Mouse (Mus musculus) heart, embryonic 13.5 days (tissue): ENCODE measurements around the gene Rpain. TPM values are rescaled to one million over a fixed set of nuclear protein-coding genes. Genes with fewer than 3 reads are reported as not detected.

Experiments
- ATAC-seq: fragments of 200-750 bp; cut with Nextera tagmentation; 2 replicates; pipeline ENCODE4 v1.8.0; 2017; ENCODE audit warnings: moderate TSS enrichment; ENCODE audit not compliant: insufficient number of reproducible peaks, low FRiP score, low TSS enrichment; ENCODE audit errors: extremely low read depth
- H3K27ac ChIP-seq: fragments of 300-500 bp; sonication (generic); replicated peaks from 2 replicates; pipeline ENCODE4 v1.5.1; 2015; ENCODE audit warnings: moderate library complexity, mild to moderate bottlenecking, inconsistent platforms
- H3K27me3 ChIP-seq: fragments of 300-500 bp; sonication (generic); replicated peaks from 2 replicates; pipeline ENCODE4 v1.6.1; 2015; ENCODE audit warnings: mild to moderate bottlenecking, inconsistent platforms
- H3K36me3 ChIP-seq: fragments of 300-500 bp; sonication (generic); 2 replicates; pipeline ENCODE4 v1.6.1; 2015; ENCODE audit warnings: mild to moderate bottlenecking, inconsistent platforms
- H3K4me1 ChIP-seq: fragments of 300-500 bp; sonication (generic); 2 replicates; pipeline ENCODE4 v1.6.1; 2015; ENCODE audit warnings: inconsistent platforms
- H3K4me2 ChIP-seq: fragments of 300-500 bp; sonication (generic); 2 replicates; pipeline ENCODE4 v1.6.1; 2015; ENCODE audit warnings: inconsistent platforms, mild to moderate bottlenecking, moderate library complexity
- H3K4me3 ChIP-seq: fragments of 300-500 bp; sonication (generic); 2 replicates; pipeline ENCODE4 v1.5.1; 2015; ENCODE audit warnings: moderate library complexity, mild to moderate bottlenecking, inconsistent platforms
- H3K9ac ChIP-seq: fragments of 300-500 bp; sonication (generic); 2 replicates; pipeline ENCODE4 v1.6.1; 2015; ENCODE audit warnings: inconsistent platforms, mild to moderate bottlenecking, moderate library complexity
- H3K9me3 ChIP-seq: fragments of 300-500 bp; sonication (generic); 2 replicates; pipeline ENCODE4 v1.6.1; 2016; ENCODE audit warnings: inconsistent platforms
- WGBS: fragments of 180-500 bp; shearing (Covaris S2); methylation state at CpG from one replicate; pipeline ENCODE4 v1.1.7; 2015; ENCODE audit warnings: mixed read lengths; 5-methylcytosine and 5-hydroxymethylcytosine counted together
- polyA plus RNA-seq: library from polyadenylated mRNA; unstranded; fragments of >200 nt; fragmentation: Nextera tagmentation; extraction: Ambion mirVana; gene quantifications from 2 replicates; pipeline ENCODE4 v1.2.1, GENCODE M21; 2015

Gene Rpain
- polyA plus RNA-seq, 1 experiment from 2014 or later: 46.6 TPM

DNA sequence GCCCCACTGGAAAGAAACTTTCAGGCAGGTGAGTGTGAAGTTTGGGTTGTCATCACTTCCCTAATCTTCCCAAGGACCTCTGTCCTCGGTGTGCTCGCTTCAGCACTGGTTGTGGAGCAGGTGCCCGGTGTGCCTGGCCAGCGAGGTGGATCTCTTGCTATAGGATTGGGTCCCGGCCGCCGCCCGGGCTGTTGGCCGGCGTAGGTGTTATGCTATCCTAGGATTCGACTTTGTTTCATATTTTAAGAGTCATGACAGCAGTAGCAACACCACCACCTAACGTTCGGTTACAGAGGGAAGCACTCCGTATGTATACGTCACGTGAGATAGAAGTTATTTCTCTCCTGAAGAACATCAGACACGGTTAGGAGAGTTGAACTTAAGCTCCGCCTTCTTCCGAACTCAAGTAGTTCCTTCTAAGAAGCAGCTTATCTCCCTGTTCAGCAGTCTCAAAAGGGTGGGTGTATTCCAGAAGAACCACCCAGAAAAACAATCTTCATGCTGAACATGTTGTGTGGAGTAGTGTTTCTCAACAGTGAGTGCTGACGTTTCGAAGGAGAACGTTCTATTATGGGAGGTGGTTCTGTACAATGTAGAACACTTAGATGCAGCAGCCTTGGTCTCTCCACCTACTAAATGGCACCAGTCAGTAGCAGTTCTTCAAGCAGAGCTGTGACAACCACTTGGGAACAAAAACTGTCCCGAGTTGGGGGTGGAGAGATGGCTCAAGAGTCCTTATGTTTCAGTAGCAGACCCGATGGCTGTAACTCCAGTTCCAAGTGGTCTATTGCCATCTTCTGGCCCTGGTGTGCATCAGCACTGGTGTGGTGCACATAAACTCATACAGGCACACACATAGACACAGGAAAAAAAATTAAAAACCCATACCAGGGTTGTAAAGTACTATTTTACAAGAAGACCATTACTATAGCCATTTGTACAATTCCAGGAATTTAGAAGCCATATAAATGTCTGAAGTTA lies 837 bp downstream of the Rpain start:
- WGBS: 15% methylated on average over 24 of the region's 24 CpGs
- peak overlapping the region; percentile 95 for H3K4me2 ChIP-seq
- peaks cover 55% of the 10 kb centered on the region for H3K36me3 ChIP-seq
- H3K27me3 ChIP-seq: no peaks in the 10 kb centered on the region
- peaks cover 19% of the 10 kb centered on the region for H3K4me1 ChIP-seq
- peak overlapping the region; percentile 92 for H3K27ac ChIP-seq
- H3K4me3 ChIP-seq: peak overlapping the region; percentile 93
- H3K9me3 ChIP-seq: no peaks in the 10 kb centered on the region
- ATAC-seq: peak; percentile 14; the same call in 1 of the 2 replicates
- peak overlapping the region; percentile 95 for H3K9ac ChIP-seq

DNA sequence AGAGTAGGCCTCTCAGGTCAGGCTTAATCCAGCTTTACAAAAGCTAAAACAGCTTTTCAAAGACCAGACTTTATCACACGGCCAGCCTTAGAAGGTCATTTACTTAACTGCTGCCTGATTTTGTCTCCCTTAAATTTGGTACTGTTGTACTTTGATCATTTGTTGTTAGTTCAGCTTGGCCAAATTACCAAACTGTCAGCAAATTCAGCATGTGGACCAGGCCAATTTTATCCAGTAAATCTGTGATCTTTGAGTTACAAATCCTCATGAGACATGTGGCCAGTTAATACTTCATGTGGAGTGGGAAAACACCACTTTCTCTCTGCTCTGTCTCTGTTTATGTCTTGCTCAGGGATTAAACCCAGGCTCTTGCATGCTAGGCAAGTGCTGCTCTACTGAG lies 2.6 kb downstream of the Rpain start:
- ATAC-seq: no peak
- Histone ChIP-seq H3K4me1 (peaks cover 17% of the 10 kb centered on the region), H3K9me3 (no peaks in the 10 kb centered on the region), H3K27me3 (no peaks in the 10 kb centered on the region), H3K4me3 (no peak overlapping the region), H3K36me3 (peaks cover 60% of the 10 kb centered on the region), H3K27ac (no peak overlapping the region), H3K9ac (no peak overlapping the region; the same call in 1 of the 2 replicates), H3K4me2 (no peak overlapping the region)
- 54% methylated on average over 1 of the region's 1 CpGs for WGBS

DNA sequence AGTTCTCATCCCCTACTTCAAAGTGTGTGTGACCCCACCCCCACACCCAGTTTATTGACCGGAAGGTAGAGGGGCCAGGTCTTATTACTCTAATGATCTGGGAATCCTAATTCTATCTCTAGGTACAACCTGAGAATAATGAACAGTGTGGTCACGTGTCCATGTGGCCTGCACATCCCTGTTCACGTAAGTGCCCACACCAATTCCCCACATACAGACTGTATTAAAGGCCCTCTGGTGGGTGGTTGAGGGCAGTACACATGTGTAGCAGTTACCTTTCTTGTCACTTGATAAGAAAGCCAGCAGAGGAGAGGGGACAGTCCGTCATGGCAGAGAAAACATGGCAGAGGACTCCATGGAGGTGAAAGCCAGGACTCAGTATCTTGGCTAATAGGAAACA lies 3.9 kb downstream of the Rpain start:
- WGBS: 72% methylated on average over 4 of the region's 4 CpGs
- H3K9ac ChIP-seq: no peak overlapping the region
- H3K36me3 ChIP-seq: peaks cover 72% of the 10 kb centered on the region
- H3K27ac ChIP-seq: no peak overlapping the region
- H3K27me3 ChIP-seq: no peaks in the 10 kb centered on the region
- peaks cover 5% of the 10 kb centered on the region; the same call in 1 of the 2 replicates for H3K4me1 ChIP-seq
- no peak for ATAC-seq
- H3K9me3 ChIP-seq: no peaks in the 10 kb centered on the region
- H3K4me2 ChIP-seq: no peak overlapping the region
- no peak overlapping the region for H3K4me3 ChIP-seq

DNA sequence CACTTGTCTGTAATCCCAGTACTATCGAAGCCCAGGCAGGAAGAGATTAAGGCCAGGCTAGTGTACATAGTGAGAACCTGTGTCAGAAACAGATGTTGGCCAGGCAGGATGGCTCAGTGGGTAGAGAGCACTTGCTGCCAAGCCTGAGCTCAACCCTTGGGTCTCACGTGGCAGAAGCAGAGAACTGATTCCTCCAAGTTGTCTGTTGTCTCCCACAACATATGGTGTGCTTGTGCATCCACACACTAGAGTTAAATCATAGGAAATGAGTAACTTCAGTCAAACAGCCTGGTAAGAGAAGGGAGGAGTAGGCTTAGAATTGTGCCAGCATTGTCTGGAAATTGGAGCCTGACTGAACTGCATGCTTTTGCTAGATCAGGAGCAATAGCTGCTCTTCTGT lies 5.2 kb downstream of the Rpain start:
- no peak overlapping the region for H3K4me2 ChIP-seq
- H3K9me3 ChIP-seq: no peaks in the 10 kb centered on the region
- H3K4me1 ChIP-seq: peaks cover 5% of the 10 kb centered on the region; the same call in 1 of the 2 replicates
- peaks cover 84% of the 10 kb centered on the region for H3K36me3 ChIP-seq
- no peak for ATAC-seq
- 66% methylated on average over 2 of the region's 2 CpGs for WGBS
- H3K9ac ChIP-seq: no peak overlapping the region
- no peak overlapping the region for H3K4me3 ChIP-seq
- H3K27me3 ChIP-seq: no peaks in the 10 kb centered on the region
- no peak overlapping the region for H3K27ac ChIP-seq

DNA sequence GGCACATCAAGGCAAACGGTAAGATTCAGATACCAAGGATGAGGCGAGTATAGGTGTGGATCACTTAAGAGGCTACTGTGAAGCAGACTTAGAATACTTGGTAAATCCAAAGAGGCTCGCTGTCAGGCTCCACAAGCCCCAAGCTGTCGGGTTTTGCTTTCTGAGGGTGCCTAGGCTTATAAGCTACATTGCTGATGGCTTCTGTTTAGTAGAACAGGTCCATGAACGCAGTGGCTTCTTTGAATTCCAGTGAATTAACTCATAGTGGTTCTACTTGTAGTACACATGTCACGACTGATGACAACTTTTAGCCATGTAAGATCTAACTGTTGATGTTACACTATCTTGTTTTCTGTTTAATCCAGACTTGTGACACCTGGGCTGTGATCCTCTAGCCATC lies 7.3 kb downstream of the Rpain start:
- H3K4me1 ChIP-seq: peaks cover 13% of the 10 kb centered on the region
- H3K27me3 ChIP-seq: no peaks in the 10 kb centered on the region
- H3K9ac ChIP-seq: no peak overlapping the region
- ATAC-seq: no peak
- no peaks in the 10 kb centered on the region for H3K9me3 ChIP-seq
- H3K36me3 ChIP-seq: peaks cover 89% of the 10 kb centered on the region
- no peak overlapping the region for H3K4me2 ChIP-seq
- WGBS: 81% methylated on average over 6 of the region's 6 CpGs
- no peak overlapping the region for H3K27ac ChIP-seq
- no peak overlapping the region for H3K4me3 ChIP-seq

DNA sequence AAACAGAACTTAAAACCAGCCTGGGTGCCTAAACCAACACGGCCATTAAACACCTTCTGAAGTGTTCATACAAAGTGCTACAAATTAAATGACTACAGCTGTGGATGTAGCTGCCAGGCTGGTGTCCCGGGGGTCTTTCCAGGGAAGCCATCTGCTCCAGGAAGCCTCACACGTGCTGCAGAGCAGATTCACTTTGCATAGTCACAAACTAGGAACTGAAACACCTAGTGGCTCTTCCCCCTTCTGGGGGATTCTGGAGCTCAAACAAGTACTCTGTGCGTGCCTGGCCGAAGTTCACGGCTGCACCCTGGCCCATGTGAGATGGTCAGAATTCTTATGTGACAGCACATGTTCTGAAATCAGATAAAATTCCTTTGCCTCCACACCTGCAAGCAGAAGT lies 10.2 kb downstream of the Rpain start:
- Histone ChIP-seq H3K27ac (no peak overlapping the region), H3K36me3 (peaks cover 72% of the 10 kb centered on the region), H3K4me3 (no peak overlapping the region; the same call in 1 of the 2 replicates), H3K9me3 (no peaks in the 10 kb centered on the region), H3K4me2 (no peak overlapping the region), H3K27me3 (no peaks in the 10 kb centered on the region), H3K9ac (no peak overlapping the region), H3K4me1 (peaks cover 16% of the 10 kb centered on the region)
- WGBS: 77% methylated on average over 6 of the region's 6 CpGs
- ATAC-seq: no peak

DNA sequence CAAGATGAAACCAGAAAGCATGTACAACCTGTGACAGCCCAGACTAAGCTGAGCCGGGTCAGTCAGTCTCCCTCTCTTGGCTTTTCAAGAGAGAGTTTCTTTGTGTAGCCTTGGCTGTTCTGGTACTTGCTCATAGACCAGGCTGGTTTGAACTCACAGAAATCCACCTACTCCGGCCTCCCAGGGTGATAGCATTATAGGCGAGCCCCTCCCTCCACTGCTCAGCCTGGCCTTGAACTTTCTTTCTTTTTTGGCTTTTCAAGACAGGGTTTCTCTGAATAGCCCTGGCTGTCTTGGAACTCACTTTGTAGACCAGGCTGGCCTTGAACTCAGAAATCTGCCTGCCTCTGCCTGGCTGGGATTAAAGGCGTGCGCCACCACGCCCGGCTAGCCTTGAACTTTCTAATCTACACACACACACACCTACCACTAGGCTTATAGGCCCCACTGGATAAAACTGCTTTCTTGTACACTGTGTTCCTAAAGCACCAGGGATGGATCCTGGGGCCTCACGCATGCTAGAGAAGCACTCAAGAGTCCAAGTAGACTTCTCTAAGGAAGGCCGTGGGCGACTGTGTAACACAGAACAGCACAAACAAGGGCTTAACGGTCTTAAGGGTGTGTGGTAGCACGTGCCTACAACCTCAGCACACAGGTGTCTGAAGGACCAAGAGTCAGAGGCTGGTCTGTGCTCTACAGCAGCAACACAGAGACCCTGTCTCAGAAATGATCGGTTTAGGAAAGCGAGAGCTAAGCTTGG lies 10.9 kb downstream of the Rpain start:
- peak overlapping the region; percentile 44; the same call in 1 of the 2 replicates for H3K9ac ChIP-seq
- H3K27me3 ChIP-seq: no peaks in the 10 kb centered on the region
- H3K4me2 ChIP-seq: peak overlapping the region; percentile 85
- H3K27ac ChIP-seq: no peak overlapping the region
- peak overlapping the region; percentile 66 for H3K4me3 ChIP-seq
- peaks cover 16% of the 10 kb centered on the region for H3K4me1 ChIP-seq
- H3K36me3 ChIP-seq: peaks cover 72% of the 10 kb centered on the region
- no peak for ATAC-seq
- no peaks in the 10 kb centered on the region for H3K9me3 ChIP-seq
- WGBS: 86% methylated on average over 14 of the region's 14 CpGs

DNA sequence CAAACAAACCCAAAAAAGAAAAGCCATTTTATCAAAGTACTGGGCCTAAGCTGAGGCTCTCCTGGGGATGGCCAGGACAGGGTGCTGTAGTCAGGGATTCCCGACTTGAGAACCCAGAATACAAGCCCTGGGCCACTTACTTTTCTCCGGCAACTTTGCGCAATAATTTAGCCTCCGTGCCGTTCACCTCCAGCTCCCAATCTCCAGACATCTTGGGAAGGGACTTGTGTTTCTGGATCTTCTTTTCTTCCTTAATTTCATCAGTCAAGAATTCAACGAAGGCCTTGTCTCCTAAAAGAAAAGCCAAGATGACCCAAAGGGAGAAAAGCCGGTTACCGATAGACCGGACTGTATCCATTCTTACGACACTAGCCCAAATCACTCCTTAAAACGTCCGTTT lies 12.0 kb downstream of the Rpain start:
- peak overlapping the region; percentile 66 for H3K4me3 ChIP-seq
- H3K4me1 ChIP-seq: peaks cover 16% of the 10 kb centered on the region
- peak overlapping the region; percentile 88 for H3K9ac ChIP-seq
- H3K27ac ChIP-seq: no peak overlapping the region
- no peaks in the 10 kb centered on the region for H3K27me3 ChIP-seq
- H3K36me3 ChIP-seq: peaks cover 72% of the 10 kb centered on the region
- ATAC-seq: no peak
- 9% methylated on average over 12 of the region's 12 CpGs for WGBS
- peak overlapping the region; percentile 85 for H3K4me2 ChIP-seq
- no peaks in the 10 kb centered on the region for H3K9me3 ChIP-seq

DNA sequence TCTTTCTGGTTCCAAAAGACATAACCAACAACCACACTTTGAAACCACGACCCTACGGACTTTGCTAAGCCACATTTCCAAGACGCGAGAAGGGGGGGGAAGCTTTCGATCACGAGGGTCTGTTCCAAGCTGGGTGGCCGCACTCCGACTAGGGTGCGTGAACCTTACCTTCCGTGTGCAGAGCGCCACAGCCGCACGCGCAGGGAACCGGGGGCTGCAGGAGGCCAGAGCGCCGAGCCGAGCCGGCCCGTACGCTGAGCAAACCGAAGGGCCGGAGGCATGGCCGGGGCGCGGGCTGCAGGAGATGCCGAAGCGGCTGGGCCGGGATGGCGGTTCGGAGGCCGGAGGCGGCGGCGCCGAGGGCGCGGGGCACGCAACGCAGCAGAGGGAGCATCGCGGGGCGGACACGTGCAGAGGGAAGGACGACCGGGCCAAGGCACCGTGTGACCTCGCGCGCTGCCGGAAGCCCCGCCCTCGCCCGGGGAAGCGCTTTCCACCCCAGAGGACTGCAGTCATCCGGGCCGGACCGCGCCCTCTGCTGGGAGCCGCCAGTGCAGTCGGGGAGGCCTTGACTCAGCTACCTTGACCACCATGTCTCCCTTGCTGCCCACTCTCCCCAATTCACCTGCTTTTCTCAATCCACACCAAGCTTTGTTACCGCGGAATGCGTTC lies 12.7 kb downstream of the Rpain start, which contains the start of gene C1qbp:
Gene C1qbp, minus strand, starts transcription at position 470 of the 672 bp plus-strand sequence.
- WGBS: under 1% methylated on average over 51 of the region's 64 CpGs

DNA sequence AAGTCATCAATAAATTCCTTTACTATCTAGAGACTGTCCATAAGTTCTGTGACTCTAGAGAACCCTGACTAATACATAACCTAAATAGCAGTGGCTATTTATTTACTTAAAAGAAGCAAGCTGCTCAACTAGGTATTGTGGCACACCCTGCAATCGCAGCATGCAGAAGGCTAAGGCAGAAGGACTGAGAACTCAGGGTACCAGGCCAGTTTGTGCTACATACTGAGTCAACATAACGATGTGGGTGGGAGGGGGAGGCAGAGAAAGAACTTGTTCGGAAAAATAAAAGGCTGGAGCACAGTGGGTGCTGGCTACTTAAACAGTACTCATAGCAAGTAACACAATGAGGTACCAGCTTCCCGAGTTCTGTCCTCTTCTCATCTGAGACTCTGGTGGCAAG lies 31.2 kb downstream of the Rpain start:
- Histone ChIP-seq H3K4me3 (no peak overlapping the region), H3K9me3 (no peaks in the 10 kb centered on the region), H3K4me2 (no peak overlapping the region), H3K36me3 (peaks cover 47% of the 10 kb centered on the region), H3K9ac (no peak overlapping the region), H3K27ac (no peak overlapping the region), H3K4me1 (peaks cover 24% of the 10 kb centered on the region), H3K27me3 (no peaks in the 10 kb centered on the region)
- no peak for ATAC-seq
- 82% methylated on average over 4 of the region's 4 CpGs for WGBS

More for the DNA sequence above, 12.7 kb downstream of the Rpain start, which contains the start of gene C1qbp:
- peak within 1 kb of the TSS; percentile 85 for H3K4me2 ChIP-seq
- ATAC-seq: peak; percentile 94
- H3K4me1 ChIP-seq: peaks cover 16% of the 10 kb centered on the region
- H3K36me3 ChIP-seq: peaks cover 72% of the 10 kb centered on the region
- no peaks in the 10 kb centered on the region for H3K9me3 ChIP-seq
- peak within 1 kb of the TSS; percentile 66 for H3K4me3 ChIP-seq
- H3K27me3 ChIP-seq: no peaks in the 10 kb centered on the region
- peak within 1 kb of the TSS; percentile 88 for H3K9ac ChIP-seq
- H3K27ac ChIP-seq: peak within 1 kb of the TSS; percentile 30; the same call in 1 of the 2 replicates
